Mouse (Mus musculus) myocyte (in vitro differentiated cells): ENCODE data around the gene Mrps11. TPM values are rescaled to one million over a fixed set of nuclear protein-coding genes. Genes with fewer than 3 reads are reported as not detected.

Source experiments
- H3K27me3 ChIP-seq: one replicate; pipeline ENCODE4 v1.6.1; 2011; ENCODE audit not compliant: control insufficient read depth, insufficient read depth, insufficient read length
- H3K36me3 ChIP-seq: one replicate; pipeline ENCODE4 v1.6.1; 2011; ENCODE audit not compliant: control insufficient read depth, insufficient read depth
- H3K4me2 ChIP-seq: one replicate; pipeline ENCODE4 v1.6.1; 2011; ENCODE audit warnings: low read depth, control low read depth
- H3K4me3 ChIP-seq: one replicate; pipeline ENCODE4 v1.5.1; 2011; ENCODE audit warnings: mild to moderate bottlenecking, control low read depth, moderate library complexity
- H3K79me2 ChIP-seq: one replicate; pipeline ENCODE4 v1.6.1; 2011; ENCODE audit not compliant: control insufficient read depth, insufficient read depth
- H3ac ChIP-seq: one replicate; pipeline ENCODE4 v1.6.1; 2011; ENCODE audit not compliant: control insufficient read depth, insufficient read length
- CEBPB ChIP-seq: IDR thresholded peaks from 2 replicates; pipeline ENCODE4 v1.6.1; 2011; ENCODE audit warnings: mild to moderate bottlenecking, moderate library complexity; ENCODE audit not compliant: poor library complexity, insufficient read depth, severe bottlenecking
- E2F4 ChIP-seq: IDR thresholded peaks from one replicate; pipeline ENCODE4 v1.6.1; 2011; ENCODE audit warnings: mild to moderate bottlenecking, control low read depth, moderate library complexity; ENCODE audit not compliant: insufficient read depth
- MAX ChIP-seq: IDR thresholded peaks from one replicate; pipeline ENCODE4 v1.6.1; 2011; ENCODE audit warnings: low read depth, mild to moderate bottlenecking, control low read depth
- MYOD1 ChIP-seq, 3 experiments: IDR thresholded peaks; one replicate each; pipeline ENCODE4 v1.6.1; 2011; ENCODE audit warnings: control low read depth in 2 of 3, low read depth in 2 of 3, mild to moderate bottlenecking in 2 of 3, moderate library complexity in 1 of 3; ENCODE audit not compliant: insufficient read length in 2 of 3, control insufficient read depth in 1 of 3
- MYOG ChIP-seq, 3 experiments: IDR thresholded peaks; one replicate each; pipeline ENCODE4 v1.6.1; 2011; ENCODE audit warnings: control low read depth in 2 of 3, low read depth in 2 of 3, mild to moderate bottlenecking in 2 of 3; ENCODE audit not compliant: insufficient read length in 2 of 3, control insufficient read depth in 1 of 3, insufficient read depth in 1 of 3
- POLR2A ChIP-seq: IDR thresholded peaks from one replicate; pipeline ENCODE4 v1.6.1; 2011; ENCODE audit warnings: low read depth, mild to moderate bottlenecking, control low read depth, moderate library complexity; ENCODE audit not compliant: insufficient read length
- POLR2AphosphoS2 ChIP-seq: IDR thresholded peaks from one replicate; pipeline ENCODE4 v1.6.1; 2011; ENCODE audit warnings: low read depth, control low read depth; ENCODE audit not compliant: insufficient read length
- REST ChIP-seq: IDR thresholded peaks from one replicate; pipeline ENCODE4 v1.6.1; 2011; ENCODE audit warnings: mild to moderate bottlenecking, control low read depth, moderate library complexity; ENCODE audit not compliant: insufficient read depth, insufficient read length
- SRF ChIP-seq: IDR thresholded peaks from one replicate; pipeline ENCODE4 v1.6.1; 2011; ENCODE audit warnings: low read depth; ENCODE audit not compliant: control insufficient read depth, insufficient read length
- TCF12 ChIP-seq: IDR thresholded peaks from one replicate; pipeline ENCODE4 v1.6.1; 2011; ENCODE audit warnings: mild to moderate bottlenecking, control low read depth; ENCODE audit not compliant: poor library complexity, insufficient read depth, severe bottlenecking
- TCF3 ChIP-seq: IDR thresholded peaks from one replicate; pipeline ENCODE4 v1.6.1; 2011; ENCODE audit warnings: low read depth, control low read depth; ENCODE audit not compliant: insufficient read length
- USF1 ChIP-seq: IDR thresholded peaks from one replicate; pipeline ENCODE4 v1.6.1; 2011; ENCODE audit warnings: low read depth, mild to moderate bottlenecking, control low read depth, moderate library complexity
- polyA plus RNA-seq: library from polyadenylated mRNA; unstranded; fragments of >200 nt; fragmentation: generic; extraction: Trizol; gene quantifications from one replicate; pipeline ENCODE4 v1.2.1, GENCODE M21; 2012; ENCODE audit warnings: missing spikeins

Mrps11 gene
- polyA plus RNA-seq, 1 experiment: 57.7 TPM

DNA sequence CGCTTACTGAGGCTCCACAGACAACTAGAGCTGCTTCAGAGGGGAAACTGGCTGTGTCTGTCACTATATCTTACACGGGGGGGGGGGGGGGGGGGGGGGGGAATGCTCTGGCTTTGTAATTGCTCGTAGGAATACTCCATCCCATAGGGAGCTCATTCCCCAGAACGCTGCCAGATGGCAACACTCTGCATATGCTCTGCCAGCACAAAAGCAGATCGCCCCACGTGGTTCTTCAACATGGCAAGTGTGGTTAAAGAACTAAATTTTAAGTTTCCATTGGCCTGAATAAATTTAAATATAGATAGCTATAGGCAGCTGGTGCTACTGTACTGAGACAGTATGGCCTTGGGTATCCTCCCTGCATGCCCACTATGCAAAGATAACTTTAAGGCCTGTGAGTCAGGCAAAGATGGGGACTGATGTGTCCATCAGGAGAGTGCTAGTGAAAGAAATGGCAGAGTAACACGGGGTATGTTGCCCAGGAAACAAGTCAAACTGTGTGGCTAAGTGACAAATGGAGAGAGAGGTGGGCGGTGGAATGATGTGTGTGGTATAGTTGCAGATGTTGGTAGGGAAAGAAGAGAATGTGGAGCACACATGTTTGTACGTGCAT is 15.0 kb downstream of the Mrps11 start:
- TF ChIP-seq TCF12 (no peak), CEBPB (no peak), MYOG (IDR thresholded peaks at IDR 0.05; ENCODE audit: control insufficient read depth in 1 of 3, insufficient read depth in 1 of 3, insufficient read length in 2 of 3, low read depth in 2 of 3) (no peak), MAX (no peak), POLR2A (no peak), SRF (no peak), E2F4 (no peak), REST (no peak), MYOD1 (IDR thresholded peaks at IDR 0.05; ENCODE audit: control insufficient read depth in 1 of 3, insufficient read length in 2 of 3, low read depth in 2 of 3) (no peak), TCF3 (no peak), POLR2AphosphoS2 (no peak), USF1 (no peak)
- Histone ChIP-seq H3K27me3 (peaks cover 13% of the 10 kb centered on the region), H3K79me2 (no peaks in the 10 kb centered on the region), H3ac (no peak overlapping the region), H3K36me3 (no peaks in the 10 kb centered on the region), H3K4me2 (no peak overlapping the region), H3K4me3 (no peak overlapping the region)

DNA sequence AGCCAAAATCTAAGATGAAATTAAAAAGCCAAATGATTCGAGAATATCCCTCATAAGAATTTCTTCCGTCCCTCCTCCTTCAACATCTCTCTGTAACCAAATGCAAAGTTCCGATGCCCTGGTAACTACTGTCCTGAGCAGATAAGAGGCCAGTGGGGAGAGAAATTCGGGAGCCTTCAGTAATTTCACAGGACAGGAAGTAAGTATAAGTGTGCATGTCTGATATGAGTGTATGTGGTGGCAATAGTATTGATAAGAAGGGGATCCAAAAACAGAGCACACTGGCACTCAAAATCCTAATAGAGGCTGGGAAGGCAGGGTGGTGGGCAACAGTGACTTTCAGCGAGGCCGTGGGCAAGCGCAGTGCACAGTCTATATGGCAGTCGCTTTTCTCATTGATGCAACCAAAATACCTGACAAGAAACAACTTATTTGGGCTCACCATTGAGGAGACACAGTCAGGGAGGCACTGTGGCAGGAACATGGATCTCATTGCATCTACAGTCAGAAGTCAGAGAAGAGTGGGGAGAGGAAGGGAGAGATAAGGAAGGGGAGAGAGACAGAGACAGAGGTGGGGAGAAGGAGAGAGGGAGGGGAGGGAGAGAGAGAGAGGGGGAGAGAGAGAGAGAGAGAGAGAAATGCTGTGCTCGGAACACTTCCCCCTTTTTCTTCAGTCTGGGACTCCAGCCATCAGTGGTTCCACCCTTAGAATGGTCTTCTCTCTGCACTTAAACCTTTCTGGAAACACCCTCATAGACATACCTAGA is 17.0 kb downstream of the Mrps11 start:
- Histone ChIP-seq H3K36me3 (no peaks in the 10 kb centered on the region), H3K27me3 (peaks cover 13% of the 10 kb centered on the region), H3K4me2 (no peak overlapping the region), H3K4me3 (no peak overlapping the region), H3ac (no peak overlapping the region), H3K79me2 (no peaks in the 10 kb centered on the region)
- TF ChIP-seq E2F4 (no peak), SRF (no peak)

DNA sequence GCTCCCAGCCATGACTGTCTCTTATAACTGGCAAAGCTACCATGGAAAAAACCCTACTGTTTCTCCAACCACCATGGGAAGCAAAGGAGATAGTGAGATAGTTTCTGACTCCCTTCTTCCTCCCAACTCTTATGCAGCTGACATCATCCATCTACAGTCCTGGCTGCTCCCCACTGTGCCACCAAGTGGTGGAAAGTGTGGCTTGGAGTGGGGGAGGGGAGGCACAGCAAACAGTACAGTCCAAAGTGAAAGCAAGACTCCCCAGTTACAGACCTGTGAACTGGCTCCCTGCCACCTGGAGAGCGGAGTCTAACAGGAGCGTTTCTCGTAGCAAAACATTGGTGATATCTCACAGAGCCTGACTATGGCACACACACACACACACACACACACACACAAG is 20.9 kb downstream of the Mrps11 start:
- H3K4me2 ChIP-seq: peak overlapping the region; percentile 32
- no peaks in the 10 kb centered on the region for H3K36me3 ChIP-seq
- no peak for TF ChIP-seq TCF12
- TF ChIP-seq MAX: no peak
- TF ChIP-seq MYOG (IDR thresholded peaks at IDR 0.05; ENCODE audit: control insufficient read depth in 1 of 3, insufficient read depth in 1 of 3, insufficient read length in 2 of 3, low read depth in 2 of 3): no peak
- TF ChIP-seq POLR2A: no peak
- H3K79me2 ChIP-seq: no peaks in the 10 kb centered on the region
- H3ac ChIP-seq: no peak overlapping the region
- H3K4me3 ChIP-seq: no peak overlapping the region
- H3K27me3 ChIP-seq: peaks cover 13% of the 10 kb centered on the region

DNA sequence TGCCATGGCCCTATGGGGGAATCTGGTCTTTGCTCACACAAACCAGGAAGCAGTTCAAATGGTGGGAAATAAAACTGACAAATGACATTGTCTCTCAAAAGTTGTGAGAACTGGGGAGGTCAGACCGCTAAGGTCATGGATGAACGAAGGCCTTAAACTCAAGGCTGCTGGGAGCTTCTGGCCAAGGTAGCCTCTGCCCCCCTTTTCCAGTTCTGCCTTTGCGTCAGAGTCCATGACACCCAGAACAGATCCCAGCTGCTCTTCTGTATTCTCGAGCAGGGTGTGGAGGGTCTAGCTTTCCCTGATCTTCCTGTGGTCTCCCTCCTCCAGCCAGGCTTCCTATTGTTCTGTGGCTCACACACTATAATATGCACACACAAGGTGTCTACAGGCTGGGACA is 24.3 kb downstream of the Mrps11 start:
- TF ChIP-seq POLR2AphosphoS2: no peak
- TF ChIP-seq MAX: no peak
- no peak for TF ChIP-seq CEBPB
- no peak for TF ChIP-seq REST
- no peak for TF ChIP-seq POLR2A
- no peak for TF ChIP-seq MYOD1 (IDR thresholded peaks at IDR 0.05; ENCODE audit: control insufficient read depth in 1 of 3, insufficient read length in 2 of 3, low read depth in 2 of 3)
- no peak for TF ChIP-seq USF1
- no peak for TF ChIP-seq E2F4
- TF ChIP-seq TCF3: no peak
- H3K4me2 ChIP-seq: no peak overlapping the region

DNA sequence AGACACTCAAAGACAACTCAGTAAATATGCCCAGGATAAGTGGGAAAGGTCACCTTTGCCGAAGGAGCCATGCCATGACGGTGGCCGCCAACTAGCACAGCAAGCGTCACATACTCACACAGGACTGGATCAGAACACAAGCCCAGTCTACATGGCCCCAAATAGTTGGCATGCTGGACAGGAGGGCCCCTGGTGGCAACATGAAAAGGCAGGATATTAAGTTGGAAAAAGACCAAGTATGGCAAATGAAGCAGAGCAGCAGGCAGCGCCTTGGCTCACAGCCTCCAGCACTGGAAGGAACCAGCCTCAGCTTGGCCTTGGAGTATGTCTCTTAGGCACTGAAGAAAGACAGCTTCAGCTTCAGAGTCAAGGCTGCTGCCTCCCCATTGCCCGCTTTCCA is 30.9 kb downstream of the Mrps11 start:
- H3K27me3 ChIP-seq: peaks cover 4% of the 10 kb centered on the region
- no peak overlapping the region for H3K4me2 ChIP-seq
- H3K79me2 ChIP-seq: no peaks in the 10 kb centered on the region
- TF ChIP-seq POLR2A (no peak), TCF12 (no peak)
- H3ac ChIP-seq: no peak overlapping the region
- H3K4me3 ChIP-seq: no peak overlapping the region
- no peaks in the 10 kb centered on the region for H3K36me3 ChIP-seq

More for the DNA sequence above, 24.3 kb downstream of the Mrps11 start:
- H3ac ChIP-seq: no peak overlapping the region
- no peaks in the 10 kb centered on the region for H3K79me2 ChIP-seq
- no peaks in the 10 kb centered on the region for H3K36me3 ChIP-seq
- H3K4me3 ChIP-seq: no peak overlapping the region
- peaks cover 4% of the 10 kb centered on the region for H3K27me3 ChIP-seq
